Mouse (Mus musculus) brain, embryonic 14.5 days (tissue): ENCODE measurements at regions not wholly inside any gene's neighbourhood (a gene's known extent, or its start where the extent isn't known, plus 50 kb on each side); places are given as distances from the start of the nearest gene placed in this dataset.

Experiments used
- DNase-seq: peaks from one replicate; pipeline ENCODE4 v3.0.0-alpha.2; 2011; ENCODE audit warnings: low read depth
- CTCF ChIP-seq: fragments of 200-500 bp; IDR thresholded peaks from 2 replicates; pipeline ENCODE4 v1.5.1; 2012; ENCODE audit warnings: inconsistent platforms, mild to moderate bottlenecking, moderate library complexity, borderline replicate concordance; ENCODE audit not compliant: insufficient read depth, insufficient read length; ENCODE audit errors: extremely low read depth
- POLR2A ChIP-seq: fragments of 200-500 bp; IDR thresholded peaks from 2 replicates; pipeline ENCODE4 v1.6.1; 2012; ENCODE audit warnings: mild to moderate bottlenecking, inconsistent platforms, borderline replicate concordance; ENCODE audit not compliant: poor library complexity, insufficient read depth, insufficient read length, severe bottlenecking; ENCODE audit errors: extremely low read depth

DNA sequence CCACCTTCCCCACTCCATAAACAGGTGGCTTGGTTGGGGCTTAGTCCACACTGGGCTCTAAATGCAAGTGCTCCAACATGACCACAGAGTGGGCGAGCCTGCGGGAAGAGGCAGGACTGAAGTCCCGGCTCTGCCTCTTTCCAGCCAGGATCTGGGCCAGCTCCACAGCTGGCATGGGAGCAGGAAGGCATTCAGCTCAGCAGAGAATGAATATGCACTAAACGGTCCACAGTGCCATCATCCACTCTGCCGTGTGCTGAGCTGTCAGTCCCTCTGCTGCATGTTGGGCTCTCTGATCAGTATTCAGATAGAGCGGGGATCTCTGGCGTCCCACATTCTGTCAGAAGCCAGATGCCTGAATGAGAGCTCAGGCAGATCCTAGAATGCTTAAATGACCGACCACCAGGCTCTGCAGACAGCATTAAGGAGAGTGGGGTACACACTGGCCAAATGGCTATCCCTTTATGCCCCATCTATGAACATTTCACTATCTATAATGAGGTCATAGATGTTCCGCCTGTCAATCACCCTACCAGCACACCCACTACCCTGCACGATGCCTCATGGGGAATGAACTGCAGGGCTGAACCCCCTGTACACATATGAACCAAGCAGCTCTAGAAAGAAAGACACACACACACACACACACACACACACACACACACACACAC, 317.3 kb downstream of the Ptpru start:
- TF ChIP-seq POLR2A (no peak), CTCF (no peak)
- DNase-seq: no peak

DNA sequence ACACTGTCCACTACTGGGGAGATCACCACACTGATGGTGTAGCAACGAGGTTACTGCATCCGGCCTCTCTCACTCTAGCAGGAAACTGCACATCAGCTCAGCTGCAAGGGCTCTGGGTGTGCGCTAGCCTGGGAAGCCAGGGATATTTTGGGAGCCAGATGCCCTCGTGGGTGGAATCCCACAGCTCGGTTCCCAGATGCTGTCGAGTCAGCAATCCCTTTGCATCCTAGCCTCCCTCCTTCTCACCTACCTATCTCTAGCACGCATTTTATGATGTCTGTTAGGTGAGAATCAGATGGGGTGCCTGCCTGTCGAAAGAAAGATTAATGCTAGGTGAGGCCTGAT, 316.8 kb downstream of the Ptpru start:
- no peak for DNase-seq
- TF ChIP-seq POLR2A: no peak
- TF ChIP-seq CTCF: no peak

DNA sequence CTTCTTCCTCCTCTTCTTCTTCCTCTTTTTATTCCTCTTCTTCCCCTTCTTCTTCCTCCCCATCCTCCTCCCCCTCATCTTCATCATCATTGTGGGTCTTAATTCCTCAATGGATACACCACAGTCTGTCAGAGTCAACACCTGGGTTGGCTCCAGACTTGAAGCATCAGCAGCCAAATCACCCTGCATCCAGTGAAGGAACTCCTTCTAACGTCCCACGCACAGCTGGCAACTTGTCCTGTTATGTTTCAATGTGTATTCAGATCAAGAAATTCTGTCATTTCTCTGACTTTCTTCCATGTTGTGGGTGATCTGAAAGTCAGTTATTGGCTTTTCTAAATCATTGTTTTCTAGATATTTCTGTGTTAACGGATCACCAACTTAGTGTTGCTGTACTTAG, 312.9 kb downstream of the Ptpru start:
- no peak for DNase-seq
- TF ChIP-seq POLR2A (no peak), CTCF (no peak)

DNA sequence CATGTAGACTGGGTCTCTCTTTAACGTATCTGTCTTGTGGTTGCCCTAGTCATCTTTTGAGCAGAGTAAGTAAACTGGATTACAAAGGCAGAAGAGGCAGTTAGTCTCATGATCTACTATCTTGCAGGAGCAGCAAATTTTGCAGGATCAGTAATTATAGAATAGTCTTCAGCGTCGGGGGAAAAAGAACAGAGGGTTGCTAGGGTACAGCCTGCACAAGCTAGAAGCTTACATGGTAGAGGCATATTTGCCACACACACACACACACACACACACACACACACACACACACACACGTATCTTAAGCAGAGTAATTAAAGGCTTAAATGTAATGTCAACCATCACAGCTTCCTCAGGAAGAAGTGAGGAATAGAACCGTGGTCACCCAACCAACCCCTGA, 307.6 kb downstream of the Ptpru start:
- no peak for TF ChIP-seq CTCF
- TF ChIP-seq POLR2A: no peak
- no peak for DNase-seq

DNA sequence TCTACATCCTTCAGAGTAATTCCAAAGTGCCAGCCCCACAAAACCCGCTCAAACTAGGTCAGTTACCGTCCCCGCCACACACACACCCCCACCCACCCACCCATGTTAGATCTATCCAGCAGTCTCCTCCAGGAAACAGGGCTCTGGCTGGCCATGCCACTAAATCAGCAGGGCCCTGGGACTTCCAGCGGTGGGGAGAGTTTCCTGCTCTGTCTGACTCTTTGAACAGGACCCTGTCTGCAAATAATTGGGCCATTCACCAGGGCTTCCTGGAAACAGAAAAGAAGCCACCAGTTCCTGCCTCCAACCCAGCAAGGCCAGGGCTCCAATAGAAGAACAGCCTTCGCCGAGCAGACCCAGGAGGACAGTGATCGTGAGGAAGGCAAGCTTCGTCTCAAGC, 307.1 kb downstream of the Ptpru start:
- DNase-seq: no peak
- TF ChIP-seq CTCF (no peak), POLR2A (no peak)

DNA sequence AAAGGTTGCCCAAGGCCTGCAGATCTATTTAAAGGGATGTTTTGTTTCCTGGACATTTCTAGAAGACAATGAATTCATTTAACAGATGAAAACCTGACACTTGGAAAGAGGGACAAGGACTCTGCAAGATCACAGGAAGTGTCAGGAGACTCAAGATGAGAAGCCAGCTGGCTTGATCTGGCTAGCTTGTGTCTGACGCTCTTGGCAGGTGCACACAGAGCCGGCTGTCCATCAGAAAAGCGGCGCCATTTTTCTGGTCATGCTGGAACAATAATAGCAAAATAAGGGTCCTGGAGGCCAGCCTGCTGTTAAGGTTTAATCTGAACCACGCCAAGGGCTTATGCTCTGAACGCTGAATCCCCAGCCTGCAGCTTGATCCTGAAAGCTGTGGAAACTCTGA, 303.3 kb downstream of the Ptpru start:
- TF ChIP-seq POLR2A (no peak), CTCF (no peak)
- peak; percentile 35 for DNase-seq

DNA sequence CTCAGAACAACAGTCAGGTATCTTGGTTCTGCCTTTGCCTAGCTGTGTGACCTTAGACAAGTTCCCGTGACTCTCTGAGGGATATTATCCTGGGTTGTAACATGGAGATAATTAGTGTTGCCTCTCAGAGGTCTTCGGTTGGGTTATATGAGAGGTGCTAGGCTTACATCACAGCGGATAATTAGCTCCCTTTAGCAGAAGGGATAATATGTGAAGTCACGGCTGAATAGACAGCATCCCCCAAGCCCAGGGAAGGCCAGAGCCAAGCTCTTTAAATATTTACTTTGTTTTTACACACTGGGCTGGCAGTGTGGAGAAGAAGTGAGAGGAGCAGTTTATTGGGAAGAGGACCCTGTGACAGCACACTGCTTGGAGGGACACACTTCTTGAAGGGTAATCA, 299.9 kb downstream of the Ptpru start:
- TF ChIP-seq POLR2A (no peak), CTCF (no peak)
- peak; percentile 55 for DNase-seq

DNA sequence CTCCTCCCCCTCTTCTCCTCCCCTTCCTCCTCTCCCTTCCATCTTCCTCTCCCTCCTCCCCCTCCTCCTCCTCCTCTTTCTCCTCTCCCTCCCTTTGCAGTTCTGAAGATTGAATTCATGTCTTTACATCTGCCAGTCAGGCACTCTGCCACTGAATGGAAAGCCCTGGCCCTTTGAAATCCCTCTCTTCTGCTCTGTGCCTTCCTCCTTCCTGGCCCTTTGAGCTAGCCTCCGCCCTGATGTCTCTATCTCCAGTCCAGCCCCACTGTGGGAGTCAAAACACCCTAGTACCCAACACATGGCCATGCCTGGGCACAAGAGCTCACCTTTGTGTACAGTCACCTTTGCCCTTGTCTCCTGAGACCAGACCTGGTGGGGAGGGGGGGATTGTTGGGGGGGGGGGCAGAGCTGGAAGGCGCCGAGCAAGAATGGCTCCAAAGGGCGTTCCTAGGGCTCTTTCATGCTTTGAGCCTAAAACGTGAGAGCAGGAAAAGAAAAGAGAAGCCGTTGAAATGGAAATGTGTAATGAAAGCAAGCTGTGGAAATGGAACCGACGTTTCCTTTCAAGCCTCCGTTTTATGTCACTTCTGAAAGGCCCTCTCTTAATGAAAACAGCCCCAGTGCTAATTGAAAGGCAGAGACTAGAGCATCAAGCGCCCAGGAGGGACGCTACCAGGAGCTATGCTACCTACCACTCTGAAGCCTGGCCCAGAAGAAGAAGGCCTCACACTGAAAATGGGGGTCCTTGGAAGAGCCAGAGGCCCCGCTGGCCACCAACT, 291.5 kb downstream of the Ptpru start:
- peak; percentile 73 for DNase-seq
- TF ChIP-seq CTCF: no peak
- TF ChIP-seq POLR2A: no peak

DNA sequence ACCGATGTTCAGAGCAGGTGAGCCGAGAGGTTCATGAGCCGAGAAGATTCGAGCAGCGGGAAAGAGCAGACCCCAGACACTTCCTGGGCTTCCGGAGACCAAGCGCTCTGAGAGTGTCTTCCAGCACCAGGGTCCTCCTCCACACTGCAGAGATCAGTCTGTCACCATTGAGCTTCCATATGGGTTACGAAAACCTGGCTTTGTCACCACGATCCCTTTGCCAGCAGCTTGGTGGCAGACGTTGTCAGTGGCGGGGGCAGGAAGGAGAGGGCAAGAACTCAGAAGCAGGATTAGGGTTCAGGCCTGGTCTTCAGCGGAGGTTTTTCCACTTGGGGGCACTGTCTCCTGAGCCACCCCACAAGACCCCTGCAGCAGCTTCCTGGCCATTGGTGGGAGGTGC, 288.5 kb downstream of the Ptpru start:
- DNase-seq: peak; percentile 25
- TF ChIP-seq POLR2A (no peak), CTCF (no peak)

DNA sequence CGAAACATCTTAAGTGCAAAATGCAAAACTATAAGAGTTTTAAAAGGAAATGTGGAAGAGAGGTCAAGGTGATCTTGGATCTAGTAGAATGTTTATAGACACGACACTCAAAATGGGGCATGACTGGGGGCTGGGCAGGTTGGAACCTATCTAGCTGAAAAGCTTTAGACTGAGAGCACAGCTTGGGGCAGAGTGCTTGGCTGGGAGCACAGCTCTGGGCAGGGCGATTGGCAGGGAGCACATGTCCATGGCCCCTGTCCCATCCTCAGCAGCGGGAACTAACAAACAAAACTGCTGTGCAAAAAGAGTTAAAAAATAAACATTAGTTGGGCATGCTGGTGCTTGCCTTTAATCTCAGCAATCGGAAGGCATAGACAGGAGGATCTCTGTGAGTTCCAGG, 279.6 kb downstream of the Ptpru start:
- TF ChIP-seq POLR2A (no peak), CTCF (no peak)
- DNase-seq: no peak

DNA sequence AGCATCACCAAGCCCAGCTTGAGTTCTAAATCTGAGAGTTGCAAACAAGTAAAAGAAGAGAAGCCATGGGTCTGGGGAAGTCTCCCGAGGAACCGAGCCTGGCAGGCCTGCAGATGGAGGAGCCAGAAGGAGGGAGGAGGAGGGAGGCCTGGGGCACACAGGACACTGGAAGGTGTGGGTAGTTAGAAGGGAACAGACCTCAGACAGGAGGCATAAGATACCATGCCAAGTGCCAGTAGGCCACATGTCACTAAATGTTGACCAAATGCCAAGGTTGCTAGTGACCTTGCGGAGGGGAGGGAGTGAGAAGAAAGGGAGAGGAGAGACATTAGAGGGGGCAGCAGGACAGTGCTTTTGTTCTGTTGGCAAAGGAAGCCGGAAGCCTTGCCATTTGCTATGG, 274.2 kb downstream of the Ptpru start:
- no peak for DNase-seq
- TF ChIP-seq POLR2A (no peak), CTCF (no peak)

DNA sequence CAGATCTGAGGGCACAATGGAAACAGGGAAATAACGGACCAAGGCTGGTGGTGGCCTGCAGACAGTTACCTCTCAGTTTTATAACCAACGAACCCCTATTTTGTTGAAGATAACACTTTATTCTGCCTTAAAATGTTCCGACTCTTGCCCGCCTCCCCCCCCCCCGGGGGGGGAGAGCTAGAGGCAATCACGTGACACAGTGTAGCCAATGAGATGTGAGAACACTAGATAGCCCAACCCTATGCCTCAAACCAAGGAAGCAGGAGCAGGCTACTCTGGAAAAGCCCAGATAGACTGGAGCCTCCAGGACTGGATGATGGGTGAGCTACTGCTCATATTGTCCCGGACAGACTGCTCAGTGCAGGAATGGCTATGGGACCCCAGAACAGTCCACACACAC, 272.9 kb downstream of the Ptpru start:
- no peak for TF ChIP-seq POLR2A
- no peak for TF ChIP-seq CTCF
- DNase-seq: no peak

DNA sequence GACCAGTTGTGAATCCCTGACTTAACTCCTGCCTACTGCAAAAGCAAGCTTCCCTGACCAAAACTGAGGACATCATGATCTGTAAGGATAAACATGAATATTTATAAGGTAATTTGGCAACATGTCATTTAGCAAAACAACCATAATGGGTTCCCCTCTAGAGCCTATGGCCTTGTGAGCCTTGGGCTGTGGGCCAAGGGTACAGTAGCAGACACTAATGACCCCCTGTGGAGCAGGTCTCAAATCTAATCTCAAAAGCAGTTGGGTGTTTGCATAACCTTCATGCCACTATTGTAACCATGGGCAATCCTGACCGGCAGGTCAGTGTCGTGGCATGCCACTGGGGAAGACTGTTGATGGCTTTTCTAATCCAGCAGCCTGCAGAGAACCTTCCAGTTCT, 270.8 kb downstream of the Ptpru start:
- DNase-seq: peak; percentile 64
- TF ChIP-seq POLR2A (no peak), CTCF (no peak)
